In genomic region chr7:115477763-115478162, GRCm38 (mm10) we compare ENCODE assay signal across 23 mouse cellular contexts.
DNase-seq lines count a peak whose midpoint lies in the region; ATAC-seq lines count a peak whose summit lies in the region.
"Had no signal": no experiment of that assay in that cellular context is flagged by ENCODE, and none has a peak within 500 bp of the region (broad histone marks: within the 10 kb centered on the region; RNA-seq: fewer than 3 reads in every experiment).

No protein-coding gene starts in this region.

- no peak for ATAC-seq in midbrain, embryonic 11.5 days (ENCODE audit: low FRiP score)
- ATAC-seq: activated CD4-positive, CD25-positive, alpha-beta regulatory T cell, adult 4 months; CD4-positive, CD25-positive, alpha-beta regulatory T cell, adult 4 months; forebrain, embryonic 13.5 days; forebrain, embryonic 16.5 days; hindbrain, postnatal 0 days; inflammation-experienced regulatory T-cells, adult 6 months; intestine, embryonic 16.5 days had no signal

- H3K4me2 ChIP-seq in midbrain, embryonic 11.5 days: no peak overlapping the region
- H3K4me2 ChIP-seq: forebrain, embryonic 13.5 days; hindbrain, embryonic 14.5 days had no signal

- H3K27ac ChIP-seq in heart, embryonic 10.5 days: no peak overlapping the region
- no peak overlapping the region for H3K27ac ChIP-seq in midbrain, embryonic 11.5 days (ENCODE audit: low read depth, low read length)
- H3K27ac ChIP-seq: forebrain, embryonic 10.5 days; forebrain, embryonic 13.5 days; hindbrain, embryonic 14.5 days had no signal

- intact Hi-C loops in gastrocnemius, postnatal 36 days (cut with DNase I): no loop called here
- intact Hi-C loops in heart, postnatal 10 days (cut with DNase I): no loop called here

- H3K27me3 ChIP-seq in heart, embryonic 10.5 days (ENCODE audit: insufficient read depth, poor library complexity, severe bottlenecking): no peaks in the 10 kb centered on the region
- H3K27me3 ChIP-seq in midbrain, embryonic 11.5 days (ENCODE audit: control insufficient read depth, insufficient read depth, low read length): no peaks in the 10 kb centered on the region
- H3K27me3 ChIP-seq: forebrain, embryonic 13.5 days had no signal

- no peak overlapping the region for H3K9ac ChIP-seq in midbrain, embryonic 11.5 days (ENCODE audit: low read length)
- H3K9ac ChIP-seq: forebrain, embryonic 13.5 days; hindbrain, embryonic 14.5 days had no signal

- 50% methylated on average over 2 of the region's 2 CpGs for WGBS in heart, embryonic 10.5 days
- 60% methylated on average over 2 of the region's 2 CpGs for WGBS in midbrain, embryonic 11.5 days

- 0 out of 2 replicates have a peak, but pooled peaks cover 2% of the 10 kb centered on the region for H3K36me3 ChIP-seq in heart, embryonic 10.5 days
- no peaks in the 10 kb centered on the region for H3K36me3 ChIP-seq in midbrain, embryonic 11.5 days (ENCODE audit: control insufficient read depth, insufficient read depth, low read length)

- no peak overlapping the region for H3K4me3 ChIP-seq in heart, embryonic 10.5 days
- no peak overlapping the region for H3K4me3 ChIP-seq in midbrain, embryonic 11.5 days (ENCODE audit: low read depth, low read length)
- H3K4me3 ChIP-seq: forebrain, embryonic 10.5 days; forebrain, embryonic 13.5 days had no signal

- peaks cover 27% of the 10 kb centered on the region for H3K4me1 ChIP-seq in heart, embryonic 10.5 days
- no peaks in the 10 kb centered on the region for H3K4me1 ChIP-seq in midbrain, embryonic 11.5 days (ENCODE audit: control insufficient read depth, insufficient read depth, low read length)
- H3K4me1 ChIP-seq: forebrain, embryonic 10.5 days had no signal

- no peaks in the 10 kb centered on the region for H3K9me3 ChIP-seq in heart, embryonic 10.5 days
- no peaks in the 10 kb centered on the region for H3K9me3 ChIP-seq in midbrain, embryonic 11.5 days (ENCODE audit: control insufficient read depth, low read length)
- H3K9me3 ChIP-seq: forebrain, embryonic 10.5 days; forebrain, embryonic 13.5 days had no signal

- peak; percentile 18 for DNase-seq in gastrocnemius, postnatal 25 days
- DNase-seq in gastrocnemius, postnatal 36 days: no peak
- DNase-seq in heart, embryonic 10.5 days (ENCODE audit: low spot score): peak; percentile 41
- DNase-seq in heart, postnatal 10 days: no peak
- DNase-seq in skeletal muscle tissue, adult 2 months (ENCODE audit: low read depth, low spot score): peak; percentile 62
- no peak for DNase-seq in midbrain, embryonic 11.5 days (ENCODE audit: low spot score, missing footprints)
- DNase-seq: adrenal gland, adult 8-10 months; adrenal gland, postnatal 25 days; cerebellum, adult 18-20 months; cerebellum, adult 9-10 months; cerebellum, postnatal 14 days; gastrocnemius, postnatal 14 days; heart, postnatal 4 days; kidney, adult 18-20 months had no signal

Comparison
In these comparisons a context has a peak if more than half of its experiments do, and no peak if none do; other contexts are left out.
1. DNase-seq: peak in gastrocnemius, postnatal 25 days (single experiment), heart, embryonic 10.5 days (single experiment) and skeletal muscle tissue, adult 2 months (single experiment); none in gastrocnemius, postnatal 36 days (0 of 2), heart, postnatal 10 days (0 of 2) and midbrain, embryonic 11.5 days (single experiment).